Mouse (Mus musculus) right cerebral cortex, postnatal 4 days (tissue): ENCODE data around the gene Vgf.

ENCODE experiments used
- DNase-seq: peaks from one replicate; pipeline ENCODE4 v3.0.0-alpha.2; 2022

The Vgf gene

DNA sequence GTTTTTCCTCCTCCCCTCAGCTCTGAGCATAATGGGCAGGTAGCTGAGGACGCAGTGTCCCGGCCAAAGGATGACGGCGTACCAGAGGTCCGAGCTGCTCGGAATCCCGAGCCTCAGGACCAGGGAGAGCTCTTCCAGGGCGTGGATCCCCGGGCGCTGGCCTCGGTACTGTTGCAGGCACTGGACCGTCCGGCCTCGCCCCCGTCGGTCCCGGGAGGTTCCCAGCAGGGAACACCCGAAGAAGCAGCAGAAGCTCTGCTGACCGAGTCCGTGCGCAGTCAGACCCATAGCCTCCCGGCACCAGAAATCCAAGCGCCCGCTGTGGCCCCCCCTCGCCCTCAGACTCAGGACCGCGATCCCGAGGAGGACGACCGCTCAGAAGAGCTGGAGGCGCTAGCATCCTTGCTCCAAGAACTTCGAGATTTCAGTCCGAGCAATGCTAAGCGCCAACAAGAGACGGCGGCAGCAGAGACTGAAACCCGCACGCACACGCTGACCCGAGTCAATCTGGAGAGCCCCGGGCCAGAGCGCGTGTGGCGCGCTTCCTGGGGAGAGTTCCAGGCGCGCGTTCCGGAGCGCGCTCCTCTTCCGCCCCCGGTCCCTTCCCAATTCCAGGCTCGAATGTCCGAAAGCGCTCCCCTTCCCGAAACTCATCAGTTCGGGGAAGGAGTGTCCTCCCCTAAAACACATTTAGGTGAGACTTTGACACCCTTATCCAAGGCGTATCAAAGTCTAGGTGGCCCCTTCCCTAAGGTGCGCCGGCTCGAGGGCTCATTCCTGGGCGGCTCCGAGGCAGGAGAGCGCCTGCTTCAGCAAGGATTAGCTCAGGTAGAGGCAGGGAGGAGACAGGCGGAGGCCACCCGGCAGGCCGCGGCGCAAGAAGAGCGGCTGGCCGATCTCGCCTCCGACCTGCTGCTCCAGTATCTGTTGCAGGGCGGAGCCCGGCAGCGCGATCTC lies 5.2 kb downstream of the Vgf start:
- DNase-seq = peak; percentile 25

DNA sequence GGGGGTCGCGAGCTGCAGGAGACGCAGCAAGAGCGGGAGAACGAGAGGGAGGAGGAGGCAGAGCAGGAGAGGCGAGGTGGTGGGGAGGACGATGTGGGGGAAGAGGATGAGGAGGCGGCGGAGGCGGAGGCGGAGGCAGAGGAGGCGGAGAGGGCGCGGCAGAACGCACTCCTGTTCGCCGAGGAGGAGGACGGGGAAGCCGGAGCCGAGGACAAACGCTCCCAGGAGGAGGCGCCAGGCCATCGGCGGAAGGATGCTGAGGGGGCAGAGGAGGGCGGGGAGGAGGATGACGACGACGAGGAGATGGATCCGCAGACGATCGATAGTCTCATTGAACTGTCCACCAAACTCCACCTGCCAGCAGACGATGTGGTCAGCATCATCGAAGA lies 5.8 kb downstream of the Vgf start:
- peak; percentile 57 for DNase-seq

DNA sequence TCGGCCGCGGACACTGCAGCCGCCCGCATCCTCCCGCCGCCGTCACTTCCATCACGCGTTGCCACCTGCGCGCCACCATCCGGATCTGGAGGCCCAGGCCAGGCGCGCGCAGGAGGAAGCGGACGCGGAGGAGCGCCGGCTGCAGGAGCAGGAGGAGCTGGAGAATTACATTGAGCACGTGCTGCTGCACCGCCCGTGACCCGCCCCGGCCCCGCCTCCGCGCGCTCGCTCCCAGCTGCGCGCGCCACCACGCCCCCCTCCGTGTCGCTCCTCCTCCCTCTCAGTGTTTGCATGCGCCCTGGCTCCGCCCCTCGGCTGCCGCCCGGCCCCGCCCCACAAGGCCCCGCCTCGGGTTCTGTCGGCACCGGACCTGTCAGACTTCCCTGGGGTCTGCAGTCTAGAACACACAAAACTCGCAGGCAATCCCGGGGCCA lies 6.5 kb downstream of the Vgf start:
- peak; percentile 79 for DNase-seq

DNA sequence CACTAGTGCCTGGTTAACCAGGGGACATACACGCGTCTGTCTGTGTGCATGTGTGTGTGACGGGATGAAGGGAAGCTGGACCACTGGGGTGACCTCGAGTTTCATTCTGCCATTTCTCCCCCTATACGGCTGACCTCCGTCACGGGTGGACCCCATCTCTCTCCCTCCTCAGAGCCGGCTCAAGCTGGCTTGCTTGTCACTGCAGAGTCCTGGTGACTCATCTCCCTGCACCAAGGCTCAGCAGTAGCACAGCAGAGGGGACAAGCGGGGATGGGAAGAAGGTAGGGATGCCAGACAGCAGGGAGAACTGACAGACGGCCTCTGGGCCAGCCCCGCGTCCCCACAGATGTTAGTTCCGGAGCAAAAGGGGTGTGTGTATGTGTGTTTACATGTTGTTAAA lies 10.0 kb downstream of the Vgf start:
- no peak for DNase-seq

DNA sequence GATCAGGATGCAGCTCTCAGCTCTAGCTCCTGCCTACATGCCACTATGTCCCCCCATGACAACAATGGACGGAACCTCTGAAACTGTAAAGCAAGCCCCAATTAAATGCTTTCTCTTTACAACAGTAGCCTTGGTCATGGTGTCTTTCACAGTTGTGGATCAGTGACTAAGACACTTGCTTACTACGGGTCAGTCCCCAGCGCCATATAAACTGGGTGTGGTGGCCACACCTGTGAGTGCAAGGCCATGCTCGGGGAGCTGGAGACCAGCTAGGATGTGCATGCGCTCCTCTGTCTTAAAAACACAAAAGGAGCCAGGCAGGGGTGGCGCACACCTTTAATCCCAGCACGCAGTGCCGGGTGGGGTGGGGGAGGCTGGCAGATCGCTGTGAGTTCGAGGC lies 13.3 kb downstream of the Vgf start:
- no peak for DNase-seq

DNA sequence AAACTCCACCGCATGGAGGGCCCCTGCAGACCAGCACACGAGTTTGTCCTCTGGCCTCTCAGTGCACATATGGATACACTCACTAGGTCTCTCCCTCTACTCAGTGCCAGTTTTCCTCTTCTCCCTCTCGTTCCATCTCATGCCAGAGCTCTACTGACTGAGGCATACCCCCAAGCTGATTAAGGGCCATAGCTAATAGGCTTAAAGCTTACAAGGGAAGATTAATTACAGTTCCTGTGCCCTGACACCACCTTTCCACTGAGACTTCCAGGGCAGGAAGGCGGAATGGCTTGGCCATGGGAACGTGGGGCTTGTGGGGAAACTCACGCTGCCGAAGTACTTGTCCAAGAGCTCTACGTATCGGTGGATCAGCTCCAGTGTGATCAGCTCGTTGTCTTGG lies 15.2 kb downstream of the Vgf start:
- no peak for DNase-seq

DNA sequence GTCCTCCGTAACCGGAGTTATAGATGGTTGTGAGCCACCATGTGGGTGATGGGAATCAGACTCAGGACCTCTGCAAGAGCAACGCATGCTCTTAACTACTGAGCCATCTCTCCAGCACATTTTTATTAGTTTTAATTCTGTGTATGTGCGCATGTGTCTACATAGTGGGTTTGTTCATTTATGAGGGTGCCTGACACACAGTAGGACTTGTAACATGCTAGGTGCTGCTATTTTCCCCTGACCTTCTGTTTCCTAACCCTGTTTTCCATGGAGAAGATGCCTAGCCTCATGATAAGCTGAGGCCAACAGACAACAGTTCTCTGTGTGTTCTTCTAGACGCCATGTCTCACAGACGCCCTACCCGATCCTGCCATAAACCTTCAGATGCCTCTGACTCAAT lies 17.8 kb downstream of the Vgf start:
- no peak for DNase-seq

DNA sequence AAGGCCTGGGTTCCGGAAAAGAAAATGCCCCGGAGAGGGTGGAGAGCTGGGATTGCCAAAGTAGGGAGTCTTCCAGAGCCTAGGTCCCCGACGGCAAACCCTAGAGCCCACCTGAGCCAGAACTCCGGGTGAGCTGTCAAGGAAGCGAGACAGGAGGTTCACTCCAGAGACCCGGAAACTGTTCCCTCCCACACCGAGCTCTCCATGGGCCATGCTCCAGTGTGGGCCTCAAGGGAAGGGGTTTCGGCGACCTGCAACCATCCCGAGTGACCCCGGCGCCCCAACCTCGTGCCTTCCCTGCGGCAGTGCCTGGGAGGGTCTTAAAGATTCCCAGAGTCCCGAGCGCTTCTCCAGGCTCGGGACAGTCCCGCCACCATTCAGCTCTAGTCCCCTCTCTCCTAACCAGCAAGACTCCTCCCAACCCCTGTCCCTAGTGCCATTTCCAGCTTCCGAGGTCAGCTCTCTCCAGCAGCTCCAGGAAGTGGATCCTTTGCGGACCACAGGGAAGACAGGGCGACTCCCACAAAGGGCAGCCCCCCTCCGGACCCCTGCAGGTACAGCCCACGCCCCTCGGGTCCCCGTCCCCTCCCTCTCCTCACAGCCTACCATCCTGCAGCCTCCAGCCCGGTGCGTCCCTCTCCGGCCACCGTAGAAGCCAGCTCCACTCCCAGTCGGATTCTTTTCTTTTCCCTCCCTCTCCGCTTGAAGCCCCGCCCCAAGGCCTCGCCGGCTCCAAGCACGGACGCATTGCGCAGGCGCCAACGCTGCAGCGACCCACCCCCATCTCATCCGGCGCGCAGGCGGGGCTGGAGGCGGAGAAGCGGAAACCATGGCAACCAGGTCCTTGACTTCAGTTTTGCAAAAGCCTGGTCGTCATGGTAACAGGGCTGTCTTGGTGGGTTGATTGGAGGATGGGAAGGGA lies 19.5 kb downstream of the Vgf start, which contains the start of gene Ap1s1:
Ap1s1 (minus strand) TSS at position 734 of the 922 bp plus-strand sequence.
- peak; percentile 98 for DNase-seq

DNA sequence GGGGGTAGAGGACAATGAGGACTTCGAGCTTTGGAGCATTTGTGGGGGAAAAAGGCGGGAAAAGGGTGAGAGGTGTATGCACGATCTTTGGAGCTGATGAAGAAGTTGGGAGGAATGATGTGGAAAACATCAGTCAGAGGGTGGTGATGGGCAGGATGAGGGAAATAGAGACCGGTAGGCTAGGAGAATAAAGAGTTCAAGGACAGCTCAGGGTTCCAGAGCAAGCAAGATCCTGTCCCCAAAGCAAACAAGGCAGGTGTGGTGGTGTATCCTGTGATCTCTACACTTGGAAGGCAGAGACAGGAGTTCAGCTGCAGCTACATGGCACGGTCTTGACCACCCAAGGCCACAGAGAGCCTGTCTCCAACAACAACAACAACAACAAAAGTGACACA lies 20.1 kb downstream of the Vgf start:
- DNase-seq = no peak

DNA sequence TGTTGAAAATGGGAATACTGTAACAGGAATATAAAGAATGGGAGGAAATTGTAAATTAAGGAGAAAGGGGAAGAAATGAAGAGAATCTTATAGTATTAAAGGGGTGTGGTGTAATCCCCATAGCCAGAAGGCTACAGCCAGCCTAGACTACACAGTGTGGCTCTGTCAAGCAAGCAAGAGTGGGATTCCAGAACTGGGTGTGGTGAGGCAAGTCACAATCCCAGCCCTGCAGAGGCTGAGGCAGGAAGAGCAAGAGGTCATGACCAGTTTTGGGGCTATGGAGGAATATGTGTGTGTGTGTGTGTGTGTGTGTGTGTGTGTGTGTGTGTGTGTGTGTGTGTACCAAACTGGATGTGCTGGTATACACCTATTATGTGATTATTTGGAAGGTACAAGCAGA lies 20.8 kb downstream of the Vgf start:
- no peak for DNase-seq

DNA sequence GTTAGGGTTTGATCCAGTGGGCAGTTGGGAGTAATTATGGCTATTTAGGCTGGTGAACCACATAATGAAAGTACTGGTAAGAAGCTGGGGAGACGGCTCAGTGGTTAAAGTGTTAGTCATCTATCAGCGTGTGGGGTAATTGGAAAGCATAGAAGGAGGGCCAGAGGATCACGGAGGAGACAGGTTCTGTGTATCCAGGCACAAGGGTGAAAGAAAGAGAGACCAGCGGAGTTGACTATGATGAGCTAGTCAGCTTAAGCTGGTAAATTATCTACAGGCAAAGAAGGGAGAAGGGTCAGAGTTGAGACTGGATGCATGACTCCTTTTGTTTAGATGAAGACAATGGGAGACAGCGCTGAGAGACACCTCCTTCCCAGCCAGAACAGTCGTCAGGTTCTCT lies 24.9 kb downstream of the Vgf start:
- DNase-seq = no peak

DNA sequence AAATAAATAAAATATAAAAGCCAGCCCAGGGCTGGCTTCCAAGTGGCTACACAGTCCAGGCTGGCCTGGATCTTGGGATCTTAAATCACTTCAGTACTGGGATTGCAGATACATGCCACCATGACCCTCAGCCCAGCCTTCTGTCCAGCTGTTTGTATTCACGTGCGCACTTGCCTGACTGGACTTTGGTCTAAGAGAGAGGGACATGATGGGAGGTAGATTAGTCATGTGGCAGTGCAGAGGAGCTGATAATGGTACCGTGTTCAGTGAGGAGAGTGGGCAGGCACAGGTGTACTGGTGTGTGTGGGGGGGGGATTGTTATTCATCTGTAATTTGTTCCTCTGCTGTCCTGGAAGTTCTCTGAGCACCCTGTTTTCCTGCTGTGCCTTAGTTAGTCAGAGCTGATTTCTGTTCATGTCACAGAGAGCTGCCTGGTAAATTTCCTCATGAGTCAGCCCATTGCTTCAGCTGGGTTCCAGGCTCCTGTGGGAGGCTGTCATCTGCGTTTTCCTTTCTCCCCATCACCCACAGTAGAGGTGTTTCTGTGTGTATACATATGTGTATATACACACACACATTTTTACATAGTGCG lies 25.8 kb downstream of the Vgf start:
- no peak for DNase-seq

DNA sequence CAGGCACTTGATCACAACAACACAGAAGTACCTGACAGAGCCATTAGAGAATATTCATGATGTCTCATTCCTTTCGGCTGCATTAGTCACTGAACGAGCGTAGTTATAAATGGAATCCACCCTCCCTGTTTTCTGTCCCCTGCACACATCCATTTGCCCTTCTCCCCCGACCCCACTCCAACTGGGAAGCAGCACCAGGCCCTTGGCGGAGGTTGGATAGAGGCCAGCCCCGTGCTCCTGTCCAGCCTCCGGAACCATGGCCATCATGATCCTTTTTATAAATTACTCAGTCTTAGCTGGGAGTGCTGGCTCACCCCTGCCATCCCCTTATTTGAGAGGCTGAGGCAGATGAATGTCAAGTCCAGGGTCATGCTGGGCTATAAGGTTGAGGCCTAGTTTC lies 28.1 kb downstream of the Vgf start:
- no peak for DNase-seq

DNA sequence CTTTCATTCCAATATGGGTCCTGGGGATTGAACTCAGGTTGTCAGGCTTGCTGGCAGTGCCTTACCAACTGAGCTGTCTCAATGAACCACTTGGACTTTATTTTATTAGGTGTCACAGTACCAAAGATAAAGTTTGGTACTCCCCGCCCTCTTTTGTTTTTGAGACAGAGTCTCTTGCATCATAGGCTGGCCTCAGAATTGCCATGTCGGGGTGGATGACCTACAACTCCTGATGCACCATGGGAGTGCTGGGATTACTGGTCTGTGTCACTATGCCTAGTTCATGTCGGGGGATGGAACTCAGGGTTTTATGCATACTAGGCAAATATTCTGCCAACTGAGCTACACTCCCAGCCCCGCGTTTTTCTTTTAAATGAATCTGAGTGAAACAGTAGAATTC lies 28.7 kb downstream of the Vgf start:
- DNase-seq = no peak

DNA sequence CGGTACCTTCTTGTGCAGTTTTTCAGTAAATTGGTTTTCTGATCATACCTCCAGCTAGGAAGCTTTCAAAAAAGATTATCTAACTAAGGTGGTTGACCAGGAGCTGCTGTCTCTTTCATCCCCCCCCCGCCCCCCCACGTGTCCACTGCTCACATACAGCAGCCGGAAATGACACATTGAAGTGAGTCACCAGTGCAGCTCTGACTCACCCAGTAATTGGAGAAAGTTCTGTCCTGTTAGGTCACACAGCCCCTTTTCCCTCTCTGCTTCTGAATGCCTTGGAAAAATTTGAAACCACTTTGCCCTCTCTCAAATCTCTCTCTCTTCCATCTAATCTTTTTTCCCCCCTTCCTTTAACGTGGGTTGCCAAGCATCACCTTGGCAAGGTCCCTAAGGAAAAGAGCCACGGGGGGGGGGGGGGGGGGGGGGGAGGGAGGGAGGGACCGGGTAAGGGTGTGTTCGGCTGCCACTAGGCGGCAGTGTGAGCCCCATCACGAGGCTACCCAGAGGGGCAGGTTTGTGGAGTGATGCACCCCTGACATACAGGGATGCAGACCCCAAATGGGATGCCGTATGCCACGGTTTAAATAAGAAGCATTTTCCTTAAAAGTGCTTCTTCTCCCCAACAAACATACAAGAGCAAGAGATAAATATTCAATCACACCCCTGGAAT lies 35.8 kb downstream of the Vgf start:
- peak; percentile 48 for DNase-seq

DNA sequence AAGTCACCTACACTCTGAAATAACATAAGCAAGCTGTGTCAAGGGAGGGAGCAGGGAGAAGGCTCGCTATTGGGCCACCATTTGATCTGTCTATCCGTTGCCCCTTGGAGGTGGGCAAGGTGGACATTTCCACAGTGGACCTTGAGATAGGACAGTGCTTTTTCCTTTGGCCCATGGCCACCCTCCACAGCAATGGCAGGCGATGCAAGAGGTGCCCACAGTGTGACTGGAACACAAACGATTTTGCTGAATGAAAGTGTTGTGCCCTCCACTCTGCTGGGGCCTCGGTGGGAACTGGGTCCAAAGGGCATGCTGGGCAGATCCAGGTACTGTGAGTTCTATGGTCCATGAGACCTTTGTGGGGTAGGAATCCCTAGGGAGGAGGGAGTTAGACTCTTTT lies 36.4 kb downstream of the Vgf start:
- DNase-seq = no peak

DNA sequence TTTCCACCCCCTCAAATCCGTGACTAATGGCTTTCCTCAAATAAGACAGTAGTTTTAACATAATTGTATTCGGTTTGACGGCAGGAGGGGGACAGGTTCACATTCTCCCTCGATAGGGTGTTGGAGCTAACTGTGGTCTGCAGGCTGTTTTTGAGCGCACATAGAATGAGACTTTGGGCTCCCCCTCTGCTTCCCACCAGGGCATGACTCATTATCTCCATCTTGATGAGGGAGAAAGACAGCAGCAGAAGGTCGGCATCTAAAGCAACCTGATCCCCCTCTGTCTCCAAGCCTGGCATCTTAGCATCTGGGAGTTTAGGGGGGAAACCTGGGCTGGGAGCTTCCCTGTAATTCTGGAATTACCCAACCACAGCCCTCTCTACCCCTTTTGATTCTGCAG lies 39.3 kb downstream of the Vgf start:
- DNase-seq = no peak

DNA sequence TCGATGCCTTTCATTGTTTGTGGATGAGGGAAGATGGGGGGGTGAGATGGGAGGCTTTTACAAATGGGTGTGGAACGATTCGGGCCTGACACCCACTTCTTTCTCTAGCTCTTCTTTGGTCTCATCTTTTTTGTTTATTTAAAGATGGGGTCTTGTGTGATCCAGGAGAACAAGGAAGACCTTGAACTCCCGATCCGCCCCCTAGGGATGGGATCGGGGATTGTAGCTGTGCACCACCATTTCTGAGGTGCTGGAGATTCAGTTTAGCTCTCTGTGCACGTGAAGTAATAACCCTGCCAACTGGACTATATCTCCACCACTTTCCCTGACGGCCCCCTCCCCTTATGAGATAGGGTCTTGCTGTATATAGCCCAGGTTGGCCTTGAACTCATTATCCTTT lies 39.7 kb downstream of the Vgf start:
- no peak for DNase-seq

DNA sequence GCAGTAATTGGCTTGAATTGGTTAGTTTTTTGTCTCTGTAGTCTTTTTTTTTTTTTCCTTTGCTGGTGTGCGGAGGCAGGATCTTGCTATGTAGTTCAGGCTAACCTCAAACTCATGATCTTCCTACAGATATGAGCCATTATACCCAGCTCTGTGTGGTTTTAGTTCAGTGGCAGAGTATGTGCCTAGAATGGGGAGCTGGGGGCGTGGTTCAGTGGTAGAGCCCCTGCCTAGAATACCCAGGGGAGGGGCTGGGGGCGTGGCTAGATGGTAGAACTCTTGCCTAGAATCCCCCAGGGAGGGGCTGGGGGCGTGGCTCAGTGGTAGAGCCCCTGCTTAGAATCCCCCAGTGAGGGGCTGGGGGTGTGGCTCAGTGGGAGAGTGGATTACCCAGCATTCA lies 42.5 kb downstream of the Vgf start:
- no peak for DNase-seq

DNA sequence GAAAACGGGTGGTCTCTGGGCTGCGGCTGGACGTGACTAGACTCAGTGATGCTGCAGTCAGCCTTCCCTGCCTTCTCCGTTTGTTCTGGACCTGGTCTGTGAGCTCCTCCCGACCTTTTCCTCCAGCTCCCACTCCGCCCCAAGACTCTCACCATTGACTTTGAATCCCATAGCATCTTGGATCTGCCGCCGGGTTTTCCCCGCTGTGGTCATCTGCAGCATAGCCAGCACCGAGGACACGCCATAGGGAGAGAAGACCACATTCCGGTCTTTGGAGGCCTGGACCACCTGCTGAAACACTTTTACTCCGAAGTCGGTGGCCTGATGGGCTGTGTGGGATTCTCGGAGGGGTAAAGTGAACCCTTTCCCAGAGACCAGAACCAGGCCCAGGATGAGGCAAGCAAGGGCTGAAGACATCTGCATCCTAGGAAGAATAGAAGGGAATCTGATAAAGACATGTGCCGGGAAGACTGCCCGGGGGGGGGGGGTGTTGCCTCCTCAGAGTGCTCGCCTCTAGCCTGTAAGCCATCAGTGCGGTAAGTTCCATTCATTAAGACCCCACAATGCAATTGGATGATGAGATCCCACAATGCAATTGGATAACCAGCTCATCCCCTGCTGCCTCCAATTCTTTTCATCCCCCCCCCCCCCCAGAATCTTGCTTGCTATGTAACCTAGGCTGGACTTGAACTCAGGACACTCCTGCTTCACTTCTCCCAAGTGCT lies 44.9 kb downstream of the Vgf start:
- no peak for DNase-seq

DNA sequence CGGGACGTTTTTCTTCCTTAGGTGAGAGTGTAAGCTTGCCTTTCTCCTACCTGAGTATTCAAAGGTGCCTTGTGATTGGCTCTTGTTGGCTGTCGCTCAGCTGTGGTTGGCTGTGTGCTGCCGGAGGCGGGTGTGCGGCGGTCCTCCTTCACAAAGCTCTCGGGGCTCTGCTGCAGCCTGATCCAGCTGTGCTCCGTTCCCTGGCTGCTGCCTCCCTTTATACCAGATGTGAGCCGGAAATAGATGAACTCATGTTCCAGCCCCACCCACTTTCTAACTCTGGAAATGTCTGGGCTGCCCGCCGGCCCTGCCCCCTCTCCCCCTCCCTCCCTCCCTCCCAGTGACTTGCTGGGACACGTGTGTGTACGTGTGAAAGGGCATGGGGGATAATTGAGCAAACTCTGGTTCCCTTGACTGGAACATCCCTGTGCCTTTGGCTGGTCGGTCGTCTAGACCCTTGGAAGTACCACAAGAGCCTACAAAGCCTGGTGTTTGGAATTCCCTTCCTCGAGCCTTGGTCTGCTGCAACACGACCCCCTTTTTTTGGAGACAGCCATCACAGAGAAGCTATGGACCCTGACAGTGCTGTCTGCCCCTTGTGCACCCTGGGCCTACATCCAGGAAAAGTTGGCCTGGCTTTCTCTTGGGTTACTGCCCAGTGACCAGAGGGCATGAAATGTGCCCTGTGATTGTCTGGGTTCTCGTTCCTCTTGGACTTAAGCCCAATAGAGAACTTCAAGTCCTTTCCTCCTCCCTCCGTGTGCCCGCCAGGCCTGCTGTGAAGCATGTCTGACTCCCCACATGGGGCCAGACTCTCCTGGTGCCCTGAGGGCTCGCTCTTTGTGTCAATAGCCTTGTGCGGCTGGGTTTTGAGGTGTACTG lies 46.1 kb downstream of the Vgf start, which contains the start of gene Serpine1:
Serpine1 (minus strand) TSS at position 190 of the 882 bp plus-strand sequence.
- peak; percentile 52 for DNase-seq
